Mouse (Mus musculus): ENCODE measurements at regions not wholly inside any gene's neighbourhood (a gene's known extent, or its start where the extent isn't known, plus 50 kb on each side); places are given as distances from the start of the nearest gene placed in this dataset.

DNA sequence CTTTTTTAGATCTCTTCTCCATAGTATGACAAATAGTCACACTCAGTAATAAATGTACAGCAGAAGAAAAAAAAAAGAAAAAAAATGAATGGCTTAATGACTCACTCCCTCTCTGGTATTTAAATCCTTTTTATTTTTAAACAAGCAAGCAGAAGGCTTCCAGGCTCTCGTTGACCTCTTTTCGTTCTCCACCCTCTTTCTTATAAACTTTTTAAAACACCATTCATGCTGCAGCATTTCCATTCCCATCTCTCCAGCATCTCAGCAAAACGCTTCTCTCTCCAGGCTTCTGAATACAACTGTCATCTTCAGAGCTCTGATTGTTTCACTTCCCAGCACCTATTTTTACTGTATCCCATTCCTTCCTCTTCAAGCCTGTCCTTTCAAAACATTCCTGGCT is 259.8 kb downstream of the Parp8 start:
- no peak for TF ChIP-seq POLR2A (IDR thresholded peaks at IDR 0.05; ENCODE audit: insufficient read length, low read depth)
- TF ChIP-seq CEBPB (IDR thresholded peaks at IDR 0.05; ENCODE audit: insufficient read depth, poor library complexity, severe bottlenecking), result no peak
- no peak for TF ChIP-seq USF1 (IDR thresholded peaks at IDR 0.05; ENCODE audit: low read depth)
- TF ChIP-seq POLR2AphosphoS2 (IDR thresholded peaks at IDR 0.05; ENCODE audit: insufficient read length, low read depth), result no peak
- TF ChIP-seq MAX (IDR thresholded peaks at IDR 0.05; ENCODE audit: low read depth), result no peak
- TF ChIP-seq TCF12 (IDR thresholded peaks at IDR 0.05; ENCODE audit: insufficient read depth, poor library complexity, severe bottlenecking), result no peak
- TF ChIP-seq SRF (IDR thresholded peaks at IDR 0.05; ENCODE audit: control insufficient read depth, insufficient read length, low read depth), result no peak
- no peak for TF ChIP-seq MYOD1 (IDR thresholded peaks at IDR 0.05; ENCODE audit: control insufficient read depth in 1 of 3, insufficient read length in 2 of 3, low read depth in 2 of 3)
- no peak for TF ChIP-seq TCF3 (IDR thresholded peaks at IDR 0.05; ENCODE audit: insufficient read length, low read depth)

Measured in myocyte (in vitro differentiated cells).